Mouse (Mus musculus) bone marrow, adult 2 months (tissue): ENCODE data around the gene Gcm1.

ENCODE experiments used
- CTCF ChIP-seq: fragments of 200-500 bp; IDR thresholded peaks from 2 replicates; pipeline ENCODE4 v1.5.1; 2011; ENCODE audit warnings: low read length, control low read depth; ENCODE audit not compliant: control insufficient read depth, insufficient read depth
- POLR2A ChIP-seq: fragments of 200-500 bp; IDR thresholded peaks from 2 replicates; pipeline ENCODE4 v1.6.1; 2011; ENCODE audit warnings: low read depth, mild to moderate bottlenecking, control low read depth, low read length, borderline replicate concordance; ENCODE audit not compliant: control insufficient read depth

DNA sequence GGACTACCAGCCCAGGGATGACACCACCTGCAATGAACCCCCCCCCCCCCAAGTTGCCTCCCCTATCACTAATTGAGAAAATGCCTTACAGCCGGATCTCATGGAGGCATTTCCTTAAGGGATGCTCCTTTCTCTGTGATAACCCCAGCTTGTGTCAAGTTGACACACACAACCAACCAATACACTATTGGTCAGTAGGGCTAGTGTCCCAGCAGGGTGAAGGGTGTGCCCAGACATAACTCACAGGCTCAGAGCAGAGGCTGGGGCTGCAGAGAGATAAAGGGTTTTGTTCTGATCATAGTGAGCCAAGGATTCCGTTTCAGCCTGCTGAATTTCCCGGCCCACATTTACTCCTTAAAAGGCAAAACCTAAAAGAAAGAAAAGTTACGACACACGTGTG lies 18.8 kb downstream of the Gcm1 start:
- TF ChIP-seq CTCF (no peak), POLR2A (no peak)
